Mouse (Mus musculus): ENCODE results near the gene Rad52.
A peak's percentile ranks its signal among the peaks of the same experiment; 100 is the strongest.

Gene Rad52

GRCm38 (mm10) chr6:119902204-119903080 is at the start of gene Rad52:
Gene Rad52 (plus strand): TSS chr6:119902698.
- DNase-seq, result peak; percentile 90

- DNase-seq, result no peak
These were observed 48.3 kb upstream of the Rad52 start for GRCm38 (mm10) chr6:119854156-119854555.

GRCm38 (mm10) chr6:119855471-119855870 is 47.0 kb upstream of the Rad52 start:
- no peak for DNase-seq

GRCm38 (mm10) chr6:119860236-119860635 is 42.3 kb upstream of the Rad52 start:
- DNase-seq, result no peak

- DNase-seq, result no peak
These were observed 41.0 kb upstream of the Rad52 start for GRCm38 (mm10) chr6:119861519-119861918.

GRCm38 (mm10) chr6:119864341-119865034 is 38.0 kb upstream of the Rad52 start:
- peak; percentile 65 for DNase-seq

GRCm38 (mm10) chr6:119883151-119883550 is 19.3 kb upstream of the Rad52 start:
- no peak for DNase-seq

- no peak for DNase-seq
These were observed 9.8 kb upstream of the Rad52 start for GRCm38 (mm10) chr6:119892711-119893110.

GRCm38 (mm10) chr6:119903081-119903789 is 737 bp downstream of the Rad52 start:
- DNase-seq, result no peak

GRCm38 (mm10) chr6:119905461-119905860 is 3.0 kb downstream of the Rad52 start:
- no peak for DNase-seq

- no peak for DNase-seq
These were observed 9.5 kb downstream of the Rad52 start for GRCm38 (mm10) chr6:119912046-119912445.

- no peak for DNase-seq
These were observed 13.2 kb downstream of the Rad52 start for GRCm38 (mm10) chr6:119915710-119916109.

GRCm38 (mm10) chr6:119918561-119919181 is 16.2 kb downstream of the Rad52 start:
- DNase-seq, result no peak

- DNase-seq, result no peak
These were observed 19.6 kb downstream of the Rad52 start for GRCm38 (mm10) chr6:119922136-119922535.

- no peak for DNase-seq
These were observed 20.0 kb downstream of the Rad52 start for GRCm38 (mm10) chr6:119922544-119922943.

- no peak for DNase-seq
These were observed 21.9 kb downstream of the Rad52 start for GRCm38 (mm10) chr6:119924235-119925005.

Data from kidney, adult 18-20 months (tissue).